Mouse (Mus musculus) lung, adult 2 months (tissue): ENCODE measurements around the gene M1ap.

Experiments
- CTCF ChIP-seq: fragments of 200-500 bp; IDR thresholded peaks from 2 replicates; pipeline ENCODE4 v1.5.1; 2011; ENCODE audit warnings: mild to moderate bottlenecking, low read length, control low read depth; ENCODE audit not compliant: insufficient read depth
- POLR2A ChIP-seq: fragments of 200-500 bp; IDR thresholded peaks from 2 replicates; pipeline ENCODE4 v1.6.1; 2011; ENCODE audit warnings: low read depth, mild to moderate bottlenecking, control low read depth, low read length, borderline replicate concordance; ENCODE audit errors: extremely low read depth

- no peak for TF ChIP-seq CTCF
- TF ChIP-seq POLR2A = no peak
Observed at GRCm38 (mm10) chr6:83006114-83006513, 59.4 kb downstream of the M1ap start.
